Mouse (Mus musculus): ENCODE results near the gene Sinhcaf.

The Sinhcaf gene

DNA sequence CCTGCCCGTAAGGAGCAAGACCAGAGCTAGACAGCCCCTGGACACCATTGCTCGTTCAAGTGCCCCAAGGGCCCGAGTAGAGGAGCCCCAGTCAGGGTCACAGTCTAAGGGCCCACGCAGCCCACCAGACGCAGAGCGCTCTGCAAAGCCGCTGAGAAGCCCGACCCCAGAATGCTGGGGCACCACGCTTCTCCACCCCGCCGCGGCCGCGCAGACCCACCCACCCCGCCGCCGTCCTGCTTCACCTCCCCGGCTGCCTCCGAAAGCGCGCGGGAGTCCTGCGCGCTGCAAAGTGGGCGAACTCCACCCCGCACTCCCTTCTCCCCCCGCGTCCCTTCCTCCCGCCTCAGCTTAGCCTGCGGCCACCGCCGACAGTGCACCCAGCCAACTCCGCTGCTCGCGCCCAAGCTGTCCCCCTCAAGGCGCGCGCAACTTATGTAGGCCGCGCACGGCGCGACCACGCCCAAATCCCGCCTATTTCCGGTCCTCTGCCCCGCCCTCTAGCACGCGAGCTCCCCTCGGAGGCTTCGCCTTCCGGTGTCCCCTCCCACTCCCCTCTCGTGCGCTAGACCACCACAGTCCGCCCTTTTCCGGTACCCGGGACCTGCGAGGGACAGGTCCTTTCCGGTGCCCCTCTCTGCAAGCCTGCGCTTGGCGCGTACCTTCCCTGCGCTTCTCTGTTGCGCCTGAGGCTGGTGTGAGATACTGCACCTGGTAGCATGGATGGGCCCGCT lies 50.3 kb downstream of the Sinhcaf start, which contains the start of gene Caprin2:
Gene Caprin2, minus strand, starts transcription at position 465 of the 734 bp plus-strand sequence.
- in situ Hi-C loops (cut with MboI; ENCODE audit: unreplicated experiment in 2 of 2) = no loop called here

DNA sequence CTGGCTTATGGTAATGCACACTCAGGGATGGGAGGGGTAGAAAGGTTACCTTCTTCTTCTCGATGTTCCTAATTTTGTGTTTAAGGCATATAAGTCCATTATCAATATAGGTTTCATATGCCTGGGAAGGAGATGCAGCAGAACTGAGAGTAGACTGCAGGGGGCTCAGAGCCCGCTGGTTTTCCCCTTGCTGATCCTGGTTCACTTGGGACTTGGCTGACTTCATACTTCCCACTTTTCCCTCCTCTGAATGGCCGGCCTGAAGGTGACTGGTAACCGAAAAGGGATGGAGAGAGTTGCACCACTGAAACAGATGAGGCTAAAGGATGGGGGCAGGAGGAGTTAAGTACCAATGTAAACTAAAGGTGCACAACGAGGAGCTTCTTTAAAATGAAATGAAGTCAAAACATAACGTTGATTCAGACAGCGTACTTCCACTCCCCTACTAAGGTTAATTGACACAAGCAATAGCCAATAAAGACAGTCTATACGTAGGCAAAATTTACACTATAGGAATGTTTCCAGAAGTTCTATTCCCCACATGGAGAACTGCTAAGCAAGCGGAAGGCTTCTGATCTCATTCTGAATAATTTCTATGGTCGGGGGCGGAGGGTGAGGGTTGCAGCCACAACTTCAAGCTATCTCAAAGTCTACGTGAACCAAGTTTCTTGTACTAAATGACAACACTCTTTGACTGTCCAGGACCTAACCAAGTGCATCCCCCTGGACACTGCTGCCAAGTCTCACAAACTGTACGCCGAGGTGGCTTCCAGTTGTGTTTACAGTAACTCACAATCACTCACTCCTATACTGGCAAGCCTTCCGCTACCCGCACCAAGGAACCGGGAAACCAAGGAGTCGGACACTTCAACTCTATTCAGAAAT lies 51.1 kb downstream of the Sinhcaf start:
- in situ Hi-C loops (cut with MboI; ENCODE audit: unreplicated experiment in 2 of 2) = no loop called here

DNA sequence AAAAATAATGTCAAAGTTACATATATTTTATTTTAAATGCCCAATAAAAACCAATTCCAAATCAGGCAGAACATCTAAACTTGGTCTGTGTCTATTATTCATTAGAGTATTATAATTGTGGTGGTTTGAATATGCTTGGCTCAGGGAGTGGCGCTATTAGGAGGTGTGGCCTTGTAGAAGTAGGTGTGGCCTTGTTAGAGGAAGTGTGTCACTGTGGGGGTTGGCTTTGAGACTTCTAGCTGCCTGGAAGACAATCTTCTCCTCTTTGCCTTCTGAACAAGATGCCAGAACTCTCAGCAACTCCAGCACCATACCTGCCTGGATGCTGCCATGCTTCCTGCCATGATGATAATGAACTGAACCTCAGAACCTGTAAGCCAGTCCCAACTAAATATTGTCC lies 72.4 kb downstream of the Sinhcaf start:
- in situ Hi-C loops (cut with MboI; ENCODE audit: unreplicated experiment in 2 of 2) = no loop called here

Measured in v-Abl transformed pro-B cells (cell line).